Mouse (Mus musculus): ENCODE measurements around the gene Gabpb1.
A peak's percentile ranks its signal among the peaks of the same experiment; 100 is the strongest.

The Gabpb1 gene

DNA sequence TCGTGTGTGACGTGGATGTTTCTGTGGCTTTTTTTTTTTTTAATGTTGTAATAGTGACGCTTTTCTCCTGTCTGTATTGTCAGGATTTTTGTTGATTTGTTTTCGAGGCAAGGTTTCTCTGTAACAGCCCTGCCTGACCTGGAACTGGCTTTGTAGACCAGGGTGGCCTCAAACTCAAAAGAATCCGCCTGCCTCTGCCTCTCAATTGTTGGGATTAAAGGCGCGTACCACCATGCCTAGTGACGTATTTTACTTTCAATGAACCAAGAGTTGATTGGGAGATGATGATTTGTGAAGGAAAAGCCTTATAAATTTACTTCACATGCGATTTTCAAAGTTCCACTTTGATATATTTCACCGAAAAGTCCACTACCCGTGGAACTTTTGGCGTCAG, at the start of gene Gabpb1:
Gene Gabpb1, minus strand, starts transcription at position 216 of the 394 bp plus-strand sequence.
- DNase-seq, result no peak

- DNase-seq, result no peak
These were observed 36.8 kb upstream of the Gabpb1 start for GRCm38 (mm10) chr2:126712950-126713349.

DNA sequence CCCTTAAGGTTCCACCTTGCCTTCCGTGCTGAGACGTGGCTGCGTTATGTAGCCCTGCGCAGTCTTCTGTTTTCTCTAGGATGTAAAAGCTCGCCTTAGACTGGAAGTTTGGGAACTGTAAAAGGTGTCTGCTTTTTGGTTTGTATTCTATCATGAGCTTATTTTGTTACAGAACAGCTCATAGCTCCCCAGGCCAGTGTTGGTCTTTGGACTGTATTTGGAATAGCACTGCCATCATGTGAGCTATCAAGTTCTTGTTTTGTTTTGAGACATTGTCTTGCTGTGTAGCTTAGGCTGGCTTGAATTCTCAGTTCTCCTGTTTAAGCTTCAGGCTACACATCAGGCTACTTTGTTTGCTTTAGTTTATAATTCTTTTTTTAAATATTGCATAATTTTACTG, 36.4 kb upstream of the Gabpb1 start:
- no peak for DNase-seq

GRCm38 (mm10) chr2:126708361-126708760, 32.2 kb upstream of the Gabpb1 start:
- DNase-seq, result no peak

DNA sequence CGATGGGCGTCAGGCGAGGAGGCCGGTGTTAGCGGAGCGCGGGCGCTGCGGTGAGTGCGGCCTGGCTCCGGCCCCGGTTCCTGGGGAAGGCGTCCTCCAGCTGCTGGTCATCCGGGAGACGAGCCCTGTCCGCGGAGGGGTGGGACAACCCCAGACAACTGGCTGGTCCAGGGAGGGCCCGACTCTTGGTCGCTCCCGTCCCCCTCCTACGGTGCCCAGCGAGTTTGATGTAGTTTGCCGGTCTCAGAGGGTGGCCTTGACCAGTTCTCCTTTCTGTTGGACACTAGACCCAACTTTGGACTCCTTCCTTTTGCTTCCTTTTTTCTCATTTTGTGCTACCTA, 31.3 kb upstream of the Gabpb1 start:
- no peak for DNase-seq

- DNase-seq, result peak; percentile 98 to 99
These were observed 30.8 kb upstream of the Gabpb1 start, which contains the start of gene Usp8 for GRCm38 (mm10) chr2:126706759-126707437. Gene Usp8 (plus strand): TSS chr2:126707328.

- peak; percentile 18 to 49 for DNase-seq
These were observed 19.1 kb upstream of the Gabpb1 start for GRCm38 (mm10) chr2:126695285-126695684.

GRCm38 (mm10) chr2:126691290-126691689, 15.2 kb upstream of the Gabpb1 start:
- peak in 1 of 2 experiments; percentile 8 for DNase-seq

GRCm38 (mm10) chr2:126682937-126683336, 6.8 kb upstream of the Gabpb1 start:
- DNase-seq, result no peak

GRCm38 (mm10) chr2:126682333-126682732, 6.2 kb upstream of the Gabpb1 start:
- DNase-seq, result no peak

GRCm38 (mm10) chr2:126677366-126677765, 1.2 kb upstream of the Gabpb1 start:
- peak; percentile 18 to 48 for DNase-seq

DNA sequence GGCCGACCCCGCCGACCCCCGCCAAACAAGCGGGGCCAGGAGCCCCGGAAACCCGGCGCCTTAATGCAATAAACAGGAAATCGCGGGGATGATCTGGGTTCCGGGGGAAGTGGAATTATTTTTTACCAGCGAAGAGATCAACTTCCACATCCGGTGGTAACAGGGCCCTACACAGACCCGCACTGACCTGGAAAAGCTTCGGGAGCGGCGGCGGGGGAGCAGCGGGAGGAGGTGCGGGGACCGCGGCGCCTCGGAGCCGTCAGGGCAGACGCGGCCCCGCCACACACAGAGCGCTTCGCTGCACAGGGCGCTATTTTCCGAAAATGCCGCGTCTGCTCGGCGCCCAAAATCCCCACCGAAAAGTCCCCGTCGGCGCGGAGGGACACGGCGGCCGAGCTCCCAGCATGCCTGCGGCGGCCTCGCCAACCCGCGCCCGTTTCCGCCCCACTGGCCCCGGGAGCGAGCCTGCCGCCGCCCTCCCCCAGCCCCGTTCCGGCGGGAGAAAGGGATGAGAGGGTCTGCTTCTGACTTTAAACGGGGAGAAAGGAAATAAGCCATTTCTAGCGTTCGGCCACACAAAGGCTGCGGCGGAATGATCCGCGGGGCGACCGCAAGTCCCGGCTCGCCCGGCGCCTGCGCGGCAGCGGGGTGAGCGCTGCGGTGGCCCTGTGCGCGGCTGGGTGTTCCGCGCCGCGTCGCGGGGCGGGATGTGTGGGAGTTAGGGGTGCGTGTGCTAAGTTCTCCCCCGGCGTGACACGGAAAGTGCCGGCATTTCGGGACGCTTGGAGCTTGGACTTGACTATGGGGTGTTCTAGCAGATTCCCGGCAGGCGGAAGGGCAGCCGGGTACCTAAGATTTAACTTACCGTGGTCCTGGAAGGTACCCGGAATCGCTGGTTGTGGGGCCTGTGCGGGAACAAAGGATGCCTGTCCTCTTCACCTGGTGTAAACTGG, 692 bp downstream of the Gabpb1 start:
- peak; percentile 83 for DNase-seq

DNA sequence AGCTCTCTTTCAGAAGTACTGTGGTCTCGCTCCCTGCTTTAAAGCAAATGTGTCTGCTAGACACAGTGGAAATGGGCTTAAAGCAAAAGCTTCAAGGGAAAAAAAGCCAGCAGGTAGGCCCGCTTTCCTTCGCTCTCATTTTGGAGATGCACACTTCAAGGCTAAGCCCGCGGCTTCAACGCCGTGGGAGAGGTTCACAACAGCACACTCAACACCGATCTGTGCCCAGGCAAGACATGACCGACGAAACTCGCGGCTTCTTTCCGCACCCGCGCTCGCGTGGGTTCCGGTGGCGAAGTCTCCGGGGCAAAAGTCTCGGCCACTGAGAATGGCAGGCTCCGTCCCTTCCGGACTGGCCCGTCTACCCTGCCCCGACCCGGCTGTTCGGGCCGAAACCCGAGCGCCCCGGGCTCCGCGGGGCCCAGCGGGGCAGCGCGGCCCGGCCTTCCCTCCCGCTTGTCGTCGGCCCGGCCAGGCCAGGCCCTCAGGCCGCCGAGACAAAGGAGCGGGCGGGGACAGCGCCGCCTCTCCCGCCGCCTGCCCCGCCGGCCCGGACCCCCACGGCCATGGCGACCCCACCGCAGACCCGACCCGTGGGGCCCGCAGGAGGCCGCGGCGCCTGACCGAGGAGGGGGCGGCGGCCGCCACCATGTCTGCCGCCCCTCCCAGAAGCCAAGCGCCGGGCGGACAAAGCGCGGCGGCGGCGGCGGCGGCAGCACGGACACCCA, 1.5 kb downstream of the Gabpb1 start:
- DNase-seq, result peak; percentile 45 to 49

GRCm38 (mm10) chr2:126673317-126674242, 2.6 kb downstream of the Gabpb1 start:
- DNase-seq, result no peak

- DNase-seq, result no peak
These were observed 7.4 kb downstream of the Gabpb1 start for GRCm38 (mm10) chr2:126668621-126669252.

DNA sequence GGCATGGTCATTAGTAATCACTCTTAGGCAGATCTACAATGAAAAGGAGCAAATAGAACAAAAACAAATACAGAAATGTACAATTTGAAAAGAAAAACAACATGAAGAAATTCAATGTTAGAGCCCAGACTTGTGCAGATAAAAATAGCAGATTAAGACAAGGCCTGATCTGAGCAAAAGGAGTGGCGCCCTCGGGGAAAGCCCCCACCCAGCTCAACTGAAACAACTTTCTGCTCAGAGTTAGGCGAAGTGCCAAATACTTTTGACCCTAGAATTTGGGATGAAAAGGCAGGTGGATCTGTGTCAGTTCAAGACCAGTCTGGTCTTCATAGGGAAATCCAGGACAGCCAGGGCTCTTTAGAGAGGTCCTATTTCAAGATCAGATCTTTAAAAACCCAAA, 10.2 kb downstream of the Gabpb1 start:
- no peak for DNase-seq

GRCm38 (mm10) chr2:126663481-126663880, 12.7 kb downstream of the Gabpb1 start:
- DNase-seq, result peak in 1 of 2 experiments; percentile 41

- no peak for DNase-seq
These were observed 23.2 kb downstream of the Gabpb1 start for GRCm38 (mm10) chr2:126652929-126653328.

DNA sequence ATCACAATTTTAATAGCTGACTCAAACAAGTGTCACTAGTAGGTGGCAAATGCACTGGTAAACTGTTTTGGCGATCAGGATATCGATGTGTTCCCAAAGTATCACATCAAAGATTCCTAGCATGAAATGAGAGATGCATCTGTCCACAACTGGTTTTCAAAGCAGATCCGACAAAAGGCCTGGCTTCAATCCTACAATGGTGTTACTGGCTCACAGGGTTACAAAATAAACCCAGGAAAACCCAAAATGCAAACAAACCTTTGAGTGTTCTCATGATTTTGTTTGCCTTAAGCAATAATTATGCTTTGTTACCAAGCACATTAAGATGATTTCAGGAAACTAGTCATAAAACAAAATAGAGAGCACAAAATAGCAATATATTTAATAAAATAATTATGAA, 28.4 kb downstream of the Gabpb1 start:
- peak in 1 of 2 experiments; percentile 30 for DNase-seq

DNA sequence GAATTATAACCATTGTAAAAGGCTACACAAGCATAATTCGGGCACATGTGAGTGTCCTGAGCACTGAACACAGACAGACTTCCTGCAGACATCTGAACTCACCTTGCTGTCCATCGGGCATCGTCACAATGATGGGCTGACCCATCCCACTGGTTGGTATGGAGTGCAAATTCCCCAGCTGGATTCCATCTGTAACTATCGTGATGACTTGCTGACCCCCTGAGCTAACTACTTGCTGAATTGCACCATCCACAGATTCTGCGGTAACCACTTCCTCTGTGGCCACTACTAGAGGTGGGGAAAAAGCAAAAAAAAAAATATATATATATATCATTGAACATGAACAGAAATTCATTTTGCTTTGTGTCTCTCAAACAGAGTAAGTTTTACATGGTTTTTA, 29.7 kb downstream of the Gabpb1 start:
- DNase-seq, result no peak

GRCm38 (mm10) chr2:126644768-126645167, 31.4 kb downstream of the Gabpb1 start:
- DNase-seq, result no peak

DNA sequence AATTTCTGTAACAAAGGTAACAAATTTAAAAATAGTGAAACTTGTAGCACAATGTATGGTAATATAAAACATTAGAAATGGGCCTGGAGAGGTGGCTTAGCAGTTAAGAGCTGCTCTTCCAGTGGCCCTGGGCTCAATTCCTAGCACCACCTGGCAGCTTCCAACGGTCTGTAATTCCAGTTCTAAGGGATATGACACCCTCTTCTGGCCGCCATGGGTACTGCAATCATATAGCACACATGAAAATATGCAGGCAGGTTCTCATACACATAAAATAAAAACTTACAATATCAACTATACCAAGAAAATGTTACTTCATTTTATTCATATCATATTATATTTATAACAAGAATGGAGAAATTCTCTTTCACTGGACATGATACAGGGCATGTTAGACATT, 35.8 kb downstream of the Gabpb1 start:
- DNase-seq, result no peak
